Mouse (Mus musculus) MEL (cell line): ENCODE measurements around the gene Caly.

Experiments used
- CTCF ChIP-seq, 3 experiments: IDR thresholded peaks in 2 of 3; conservative IDR thresholded peaks in 1 of 3; 2 replicates each; pipeline ENCODE4 v1.5.1; 2011 to 2012; ENCODE audit warnings: low read length in 3 of 3, low read depth in 2 of 3, mild to moderate bottlenecking in 2 of 3, improper control_type of control experiment in 1 of 3, inconsistent platforms in 1 of 3, mixed read lengths in 1 of 3, moderate library complexity in 1 of 3; ENCODE audit not compliant: control insufficient read depth in 1 of 3, insufficient read depth in 1 of 3, poor library complexity in 1 of 3, severe bottlenecking in 1 of 3
- E2F4 ChIP-seq: IDR thresholded peaks from 2 replicates; pipeline ENCODE4 v1.6.1; 2011; ENCODE audit warnings: low read depth, low read length, improper control_type of control experiment, borderline replicate concordance
- HCFC1 ChIP-seq: IDR thresholded peaks from 2 replicates; pipeline ENCODE4 v1.6.1; 2012; ENCODE audit warnings: low read depth, mild to moderate bottlenecking, inconsistent platforms, low read length, improper control_type of control experiment, moderate library complexity
- MYC ChIP-seq: IDR thresholded peaks from 2 replicates; pipeline ENCODE4 v1.6.1; 2011; ENCODE audit warnings: low read depth, mild to moderate bottlenecking, low read length, improper control_type of control experiment, moderate library complexity
- POLR2AphosphoS2 ChIP-seq: IDR thresholded peaks from 2 replicates; pipeline ENCODE4 v1.6.1; 2011; ENCODE audit warnings: low read length, improper control_type of control experiment
- POLR2AphosphoS5 ChIP-seq: IDR thresholded peaks from 2 replicates; pipeline ENCODE4 v1.6.1; 2012; ENCODE audit warnings: low read depth, borderline replicate concordance, mild to moderate bottlenecking, inconsistent platforms, low read length, moderate library complexity, mixed read lengths
- RCOR1 ChIP-seq: IDR thresholded peaks from 2 replicates; pipeline ENCODE4 v1.6.1; 2012; ENCODE audit warnings: low read depth, mild to moderate bottlenecking, inconsistent platforms, low read length, improper control_type of control experiment
- SMC3 ChIP-seq: IDR thresholded peaks from 2 replicates; pipeline ENCODE4 v1.6.1; 2011; ENCODE audit warnings: low read depth, low read length, improper control_type of control experiment
- TBP ChIP-seq: IDR thresholded peaks from 2 replicates; pipeline ENCODE4 v1.8.0; 2011; ENCODE audit warnings: low read depth, low read length, improper control_type of control experiment
- TCF12 ChIP-seq: IDR thresholded peaks from 2 replicates; pipeline ENCODE4 v1.6.1; 2014; ENCODE audit warnings: low read depth, mild to moderate bottlenecking, inconsistent platforms, low read length, improper control_type of control experiment, moderate library complexity
- ZC3H11A ChIP-seq: IDR thresholded peaks from 2 replicates; pipeline ENCODE4 v1.6.1; 2012; ENCODE audit warnings: low read depth, mild to moderate bottlenecking, inconsistent platforms, low read length, improper control_type of control experiment

GRCm38 (mm10) chr7:140070042-140070711, 12.2 kb downstream of the Caly start:
- no peak for TF ChIP-seq CTCF (IDR thresholded peaks at IDR 0.05 in 2 of 3, conservative IDR thresholded peaks at IDR 0.05 in 1 of 3; ENCODE audit: control insufficient read depth in 1 of 3, insufficient read depth in 1 of 3, low read depth in 2 of 3, low read length in 3 of 3, poor library complexity in 1 of 3, severe bottlenecking in 1 of 3)
- TF ChIP-seq MYC, result no peak
- no peak for TF ChIP-seq E2F4
- no peak for TF ChIP-seq TCF12
- no peak for TF ChIP-seq TBP
- TF ChIP-seq SMC3, result no peak
- no peak for TF ChIP-seq POLR2AphosphoS5
- no peak for TF ChIP-seq POLR2AphosphoS2
- TF ChIP-seq ZC3H11A, result no peak
- TF ChIP-seq HCFC1, result no peak
- no peak for TF ChIP-seq RCOR1
